Mouse (Mus musculus): ENCODE results near the gene Eps15l1.

DNA sequence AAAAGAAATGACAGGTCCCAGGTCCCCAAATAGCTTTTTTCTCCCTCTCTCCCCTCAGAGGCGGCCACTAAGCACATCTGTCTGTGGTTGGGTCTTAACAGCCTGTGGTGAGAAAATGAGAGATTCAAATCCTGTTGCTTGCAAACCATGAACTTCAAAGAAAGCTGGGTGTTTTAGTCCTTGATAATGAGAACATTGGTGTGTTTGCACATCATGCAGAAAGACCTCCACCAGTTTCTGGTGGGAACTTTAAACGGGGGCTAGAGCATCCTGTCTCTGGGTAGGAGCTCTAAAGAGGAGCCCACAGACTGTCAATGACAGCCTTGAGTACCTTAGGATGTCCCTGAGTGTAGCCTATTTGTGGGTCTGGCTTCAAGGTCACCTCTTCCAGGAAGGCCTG is 130.2 kb downstream of the Eps15l1 start:
- no peak for TF ChIP-seq CTCF (IDR thresholded peaks at IDR 0.05; ENCODE audit: low read depth)
- no peak for TF ChIP-seq EP300 (optimal IDR thresholded peaks at IDR 0.05)
